Mouse (Mus musculus) stomach, postnatal 0 days (tissue): ENCODE data around the gene Mmp8. TPM values are rescaled to one million over a fixed set of nuclear protein-coding genes. Genes with fewer than 3 reads are reported as not detected.

ENCODE experiments used
- ATAC-seq: fragments of 200-750 bp; cut with Nextera tagmentation; 2 replicates; pipeline ENCODE4 v1.8.0; 2017; ENCODE audit not compliant: low FRiP score, low TSS enrichment
- DNase-seq: peaks from one replicate; pipeline ENCODE4 v3.0.0-alpha.2; 2016; ENCODE audit warnings: low spot score
- H3K27ac ChIP-seq: fragments of 300-500 bp; sonication (generic); replicated peaks from 2 replicates; pipeline ENCODE4 v1.5.1; 2014; ENCODE audit warnings: mild to moderate bottlenecking, control low read depth
- H3K27me3 ChIP-seq: fragments of 300-500 bp; sonication (generic); 2 replicates; pipeline ENCODE4 v1.6.1; 2014; ENCODE audit warnings: low read length; ENCODE audit not compliant: control insufficient read depth, insufficient read depth
- H3K36me3 ChIP-seq: fragments of 300-500 bp; sonication (generic); 2 replicates; pipeline ENCODE4 v1.6.1; 2014; ENCODE audit warnings: low read length, mixed read lengths; ENCODE audit not compliant: control insufficient read depth, insufficient read depth
- H3K4me1 ChIP-seq: fragments of 300-500 bp; sonication (generic); replicated peaks from 2 replicates; pipeline ENCODE4 v1.6.1; 2014; ENCODE audit warnings: antibody characterized with exemption; ENCODE audit not compliant: control insufficient read depth, insufficient read depth
- H3K4me2 ChIP-seq: fragments of 300-500 bp; sonication (generic); replicated peaks from 2 replicates; pipeline ENCODE4 v1.6.1; 2014; ENCODE audit warnings: low read depth, mild to moderate bottlenecking, control low read depth, moderate library complexity
- H3K4me3 ChIP-seq: fragments of 300-500 bp; sonication (generic); 2 replicates; pipeline ENCODE4 v1.5.1; 2014; ENCODE audit warnings: low read depth, low read length, control low read depth
- H3K9ac ChIP-seq: fragments of 300-500 bp; sonication (generic); 2 replicates; pipeline ENCODE4 v1.6.1; 2014; ENCODE audit warnings: mild to moderate bottlenecking, low read length, control low read depth, mixed read lengths
- H3K9me3 ChIP-seq: fragments of 300-500 bp; sonication (generic); 2 replicates; pipeline ENCODE4 v1.6.1; 2016; ENCODE audit warnings: low read length; ENCODE audit not compliant: control insufficient read depth
- CTCF ChIP-seq: IDR thresholded peaks from 2 replicates; pipeline ENCODE4 v1.5.1; 2016; ENCODE audit warnings: antibody characterized with exemption, low read depth, mild to moderate bottlenecking, moderate library complexity
- EP300 ChIP-seq: optimal IDR thresholded peaks from 2 replicates; pipeline ENCODE3; 2016; ENCODE audit warnings: antibody characterized with exemption
- WGBS: fragments of 180-500 bp; shearing (Covaris S2); extraction: QIAGEN DNeasy Blood & Tissue Kit; methylation state at CpG from one replicate; pipeline ENCODE4 v1.1.7; 2014; 5-methylcytosine and 5-hydroxymethylcytosine counted together
- polyA plus RNA-seq: library from polyadenylated mRNA; unstranded; fragments of >200 nt; fragmentation: Nextera tagmentation; extraction: Ambion mirVana; gene quantifications from 2 replicates; pipeline ENCODE4 v1.2.1, GENCODE M21; 2015

The Mmp8 gene
- polyA plus RNA-seq, 1 experiment from 2014 or later: 0.16 TPM

DNA sequence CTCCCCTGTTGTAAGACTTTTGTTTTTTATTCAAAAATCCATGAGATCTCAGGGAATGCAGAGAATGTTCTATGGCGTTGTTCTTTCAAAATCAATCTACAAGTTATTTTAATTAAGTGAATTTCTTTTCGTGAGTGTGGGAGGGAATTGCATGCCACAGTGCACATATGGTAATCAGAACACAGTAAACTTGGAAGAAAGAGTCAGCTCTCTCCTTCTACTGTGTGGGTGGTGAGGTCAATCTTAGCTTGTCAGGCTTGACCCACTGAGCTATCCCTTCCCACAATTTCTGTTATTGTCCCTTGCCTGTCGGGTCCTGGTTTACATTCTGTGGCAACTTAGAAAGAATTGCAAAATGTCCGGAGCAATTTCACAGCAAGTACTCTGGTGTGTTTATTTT lies 1.8 kb downstream of the Mmp8 start:
- TF ChIP-seq CTCF (no peak), EP300 (no peak)
- no peaks in the 10 kb centered on the region for H3K9me3 ChIP-seq
- DNase-seq (no peak), ATAC-seq (no peak)
- no peaks in the 10 kb centered on the region for H3K36me3 ChIP-seq
- no peaks in the 10 kb centered on the region for H3K4me1 ChIP-seq
- no peak overlapping the region for H3K4me2 ChIP-seq
- WGBS: 49% methylated on average over 4 of the region's 4 CpGs
- H3K9ac ChIP-seq: no peak overlapping the region
- H3K27me3 ChIP-seq: no peaks in the 10 kb centered on the region
- no peak overlapping the region for H3K27ac ChIP-seq
- H3K4me3 ChIP-seq: no peak overlapping the region

- WGBS: 64% methylated on average over 7 of the region's 7 CpGs
- TF ChIP-seq CTCF (no peak), EP300 (no peak)
- no peaks in the 10 kb centered on the region for H3K27me3 ChIP-seq
- H3K4me2 ChIP-seq: no peak overlapping the region
- no peak overlapping the region for H3K27ac ChIP-seq
- DNase-seq (no peak), ATAC-seq (no peak)
- no peaks in the 10 kb centered on the region for H3K9me3 ChIP-seq
- no peaks in the 10 kb centered on the region for H3K36me3 ChIP-seq
- H3K4me1 ChIP-seq: no peaks in the 10 kb centered on the region
- no peak overlapping the region for H3K4me3 ChIP-seq
- H3K9ac ChIP-seq: no peak overlapping the region
These were observed 9.1 kb downstream of the Mmp8 start for GRCm38 (mm10) chr9:7567376-7567775.

DNA sequence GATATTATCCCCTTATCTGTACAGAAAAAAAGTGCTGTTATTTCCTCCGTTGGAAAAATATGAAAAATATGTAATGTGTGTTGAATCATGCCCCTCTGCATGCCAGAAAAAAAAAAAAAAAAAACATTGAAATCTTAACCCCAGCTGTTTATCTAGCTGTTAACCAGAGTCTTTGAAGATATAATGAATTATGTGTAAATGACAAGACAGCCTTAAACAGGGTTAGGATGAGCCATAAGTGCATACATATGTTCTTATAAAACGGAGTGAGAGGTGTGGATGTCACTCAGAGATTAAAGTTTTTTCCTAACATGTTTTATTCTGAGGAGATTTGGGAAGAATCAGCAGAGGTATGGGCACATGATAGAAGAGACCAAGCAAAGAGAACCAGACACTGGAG lies 9.7 kb downstream of the Mmp8 start:
- no peak for ATAC-seq
- Histone ChIP-seq H3K27ac (no peak overlapping the region), H3K9ac (no peak overlapping the region), H3K4me3 (no peak overlapping the region), H3K9me3 (no peaks in the 10 kb centered on the region), H3K27me3 (no peaks in the 10 kb centered on the region), H3K36me3 (no peaks in the 10 kb centered on the region), H3K4me2 (no peak overlapping the region), H3K4me1 (no peaks in the 10 kb centered on the region)
- TF ChIP-seq EP300 (no peak), CTCF (no peak)
- 34% methylated on average over 2 of the region's 2 CpGs for WGBS
- no peak for DNase-seq

DNA sequence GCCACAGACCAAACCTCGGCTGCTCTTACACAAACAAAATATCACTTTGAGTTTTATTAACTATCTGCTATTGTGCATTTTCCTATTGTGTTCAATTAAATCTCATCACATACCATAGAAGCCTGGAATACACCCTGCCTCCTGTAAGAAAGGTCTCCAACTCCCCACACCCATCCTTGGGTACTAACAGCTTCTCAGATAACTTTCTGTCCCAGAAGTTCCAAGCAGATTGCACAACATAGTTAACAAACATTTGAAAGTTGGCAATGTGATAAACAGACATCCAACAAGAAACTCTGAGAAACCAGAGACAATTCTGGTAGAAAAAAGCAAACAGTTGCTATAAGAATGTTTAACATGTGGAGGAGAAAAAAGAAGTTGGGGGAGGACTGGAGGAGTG lies 12.2 kb downstream of the Mmp8 start:
- Histone ChIP-seq H3K27ac (no peak overlapping the region), H3K36me3 (no peaks in the 10 kb centered on the region), H3K4me2 (no peak overlapping the region), H3K9me3 (no peaks in the 10 kb centered on the region), H3K4me1 (no peaks in the 10 kb centered on the region), H3K27me3 (no peaks in the 10 kb centered on the region), H3K4me3 (no peak overlapping the region), H3K9ac (no peak overlapping the region)
- TF ChIP-seq CTCF (no peak), EP300 (no peak)
- DNase-seq (no peak), ATAC-seq (no peak)
- WGBS: 63% methylated on average over 1 of the region's 1 CpGs

DNA sequence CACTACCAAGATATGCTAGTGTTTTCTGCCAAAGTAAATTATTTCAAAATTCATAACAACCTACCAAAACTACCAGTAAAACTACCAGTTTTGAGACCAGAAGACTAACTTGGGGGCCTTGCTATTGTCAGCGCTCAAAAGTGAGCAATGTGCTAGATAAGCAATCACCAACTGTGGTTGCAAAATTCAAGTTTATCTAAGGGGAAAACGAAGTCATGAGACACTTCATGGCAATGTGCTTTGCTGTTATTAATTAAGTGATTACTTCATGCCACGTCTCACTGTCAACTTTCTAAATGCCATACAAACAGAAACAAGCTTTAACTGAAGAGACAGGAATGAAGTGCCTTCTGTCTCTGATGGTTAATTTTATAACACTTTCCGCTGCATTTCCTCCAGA lies 12.9 kb downstream of the Mmp8 start, which contains the start of gene Mmp27:
TSS of gene Mmp27 (plus strand) at position 235 of the 400 bp plus-strand sequence.
- H3K27me3 ChIP-seq: no peaks in the 10 kb centered on the region
- H3K36me3 ChIP-seq: no peaks in the 10 kb centered on the region
- DNase-seq (no peak), ATAC-seq (no peak)
- no peak within 1 kb of the TSS for H3K9ac ChIP-seq
- no peak within 1 kb of the TSS for H3K27ac ChIP-seq
- H3K9me3 ChIP-seq: no peaks in the 10 kb centered on the region
- H3K4me2 ChIP-seq: no peak within 1 kb of the TSS
- 61% methylated on average over 4 of the region's 4 CpGs for WGBS
- no peak for TF ChIP-seq EP300
- no peak for TF ChIP-seq CTCF
- H3K4me3 ChIP-seq: no peak within 1 kb of the TSS
- H3K4me1 ChIP-seq: no peaks in the 10 kb centered on the region

DNA sequence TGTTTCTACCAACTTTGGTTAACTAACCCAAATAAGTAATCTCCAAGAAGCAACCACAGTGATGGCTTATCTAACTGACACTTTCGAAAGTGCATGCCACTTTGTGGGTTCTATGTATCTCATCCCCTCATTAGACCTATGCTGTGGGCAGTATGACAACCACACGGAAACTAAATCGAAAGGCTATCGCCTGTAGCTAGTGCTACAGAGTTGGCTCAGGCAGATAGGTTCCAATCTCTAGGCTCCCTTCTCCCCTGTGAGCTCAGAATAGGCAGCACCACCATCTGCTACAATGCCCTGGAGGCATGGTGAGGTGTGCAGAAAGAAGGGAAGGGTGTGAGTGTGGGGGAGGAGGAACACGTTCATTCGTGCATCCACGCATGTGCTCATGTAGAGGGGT lies 13.9 kb downstream of the Mmp8 start:
- WGBS: 86% methylated on average over 7 of the region's 7 CpGs
- H3K4me1 ChIP-seq: no peaks in the 10 kb centered on the region
- ATAC-seq (no peak), DNase-seq (no peak)
- no peak overlapping the region for H3K4me2 ChIP-seq
- H3K27ac ChIP-seq: no peak overlapping the region
- H3K27me3 ChIP-seq: no peaks in the 10 kb centered on the region
- no peak overlapping the region for H3K9ac ChIP-seq
- no peaks in the 10 kb centered on the region for H3K36me3 ChIP-seq
- no peak overlapping the region for H3K4me3 ChIP-seq
- TF ChIP-seq EP300 (no peak), CTCF (no peak)
- H3K9me3 ChIP-seq: no peaks in the 10 kb centered on the region
